Mouse (Mus musculus): ENCODE results near the gene Rap1b. TPM values are rescaled to one million over a fixed set of nuclear protein-coding genes. Genes with fewer than 3 reads are reported as not detected.
A peak's percentile ranks its signal among the peaks of the same experiment; 100 is the strongest.

Rap1b gene
- total and polyA plus RNA-seq, 2 experiments from 2014 or later: 46.9 to 142 TPM

DNA sequence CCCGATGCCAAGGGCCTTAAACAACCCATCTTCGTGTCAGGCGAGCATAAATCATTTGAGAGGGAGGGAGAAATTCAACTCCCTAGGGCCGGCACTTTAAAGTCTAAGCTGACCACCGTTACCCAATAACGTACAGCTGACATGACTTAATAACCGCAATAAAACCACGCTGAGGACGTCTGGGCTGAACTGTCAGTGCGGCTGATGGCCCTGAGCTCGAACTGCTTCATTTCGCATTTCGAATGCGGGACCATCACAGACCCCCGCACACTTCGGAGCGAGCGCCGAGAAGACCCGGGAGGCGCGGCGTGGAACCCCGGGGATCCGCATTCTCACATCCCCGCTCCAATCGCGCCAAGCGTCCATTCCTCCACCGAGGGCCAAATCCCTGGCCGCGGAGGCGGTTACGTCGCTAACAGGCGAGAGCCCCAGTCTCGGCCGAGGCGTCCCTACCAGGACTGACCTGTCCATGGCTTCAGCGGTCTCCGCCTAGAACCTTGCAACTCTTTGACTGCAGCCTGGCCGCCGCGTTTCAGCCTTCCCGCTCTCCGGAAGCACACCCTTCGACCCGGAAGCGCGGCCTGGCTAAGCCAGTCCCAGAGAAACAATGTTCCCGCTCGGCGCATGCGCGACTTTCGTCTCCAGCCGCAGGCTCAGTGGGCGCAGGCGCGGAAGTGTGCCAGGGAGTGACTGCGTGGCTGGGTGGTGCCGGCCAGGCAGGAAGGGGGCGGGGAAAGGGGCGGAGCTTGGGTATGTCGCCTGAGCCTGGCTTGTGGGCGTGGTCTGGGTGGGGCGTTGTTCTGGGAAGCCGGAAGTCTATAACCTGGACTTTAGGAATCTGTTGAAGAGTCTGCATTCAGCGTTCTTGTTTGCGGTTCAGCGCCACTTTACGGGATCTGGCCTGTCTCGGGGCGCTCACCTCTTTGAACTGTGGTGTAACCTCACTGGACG lies 53.4 kb downstream of the Rap1b start, which contains the start of gene Nup107:
TSS of gene Nup107 (minus strand) at position 565 of the 951 bp plus-strand sequence.
- no peaks in the 10 kb centered on the region for H3K4me1 ChIP-seq (ENCODE audit: insufficient read depth, low read length)
- DNase-seq (ENCODE audit: low spot score): peak; percentile 100
- H3K36me3 ChIP-seq (ENCODE audit: insufficient read depth, low read length): no peaks in the 10 kb centered on the region
- H3K27me3 ChIP-seq (ENCODE audit: insufficient read depth, low read length): no peaks in the 10 kb centered on the region
- peak within 1 kb of the TSS; percentile 68 for H3K27ac ChIP-seq
- H3K4me3 ChIP-seq (ENCODE audit: low read length): peak within 1 kb of the TSS; percentile 94
- H3K9ac ChIP-seq (replicated peaks; ENCODE audit: low read length): peak within 1 kb of the TSS; percentile 82
- WGBS: under 1% methylated on average over 75 of the region's 75 CpGs
- peak; percentile 13; the same call in 1 of the 2 replicates for TF ChIP-seq CTCF (IDR thresholded peaks at IDR 0.05; ENCODE audit: low read depth)
- H3K4me2 ChIP-seq (ENCODE audit: low read depth, low read length): peak within 1 kb of the TSS; percentile 74
- ATAC-seq: peak; percentile 97
- H3K9me3 ChIP-seq (ENCODE audit: low read length): no peaks in the 10 kb centered on the region

DNA sequence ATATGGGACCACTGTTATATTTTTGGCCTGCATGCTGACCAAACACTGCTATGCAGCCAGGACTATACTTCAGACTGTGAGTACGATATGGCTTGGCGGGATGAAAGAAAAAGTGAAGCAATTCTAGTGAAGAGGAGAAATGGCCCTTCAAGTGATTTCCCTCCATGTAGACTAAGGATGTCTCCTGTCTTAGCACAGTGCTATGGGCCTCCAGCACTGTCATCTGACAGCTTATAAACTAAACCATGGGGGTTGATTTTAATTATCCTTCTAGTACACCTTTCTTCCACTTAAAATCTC lies 54.7 kb downstream of the Rap1b start:
- no peak overlapping the region for H3K9ac ChIP-seq (replicated peaks; ENCODE audit: low read length)
- no peaks in the 10 kb centered on the region for H3K27me3 ChIP-seq (ENCODE audit: insufficient read depth, low read length)
- 88% methylated on average over 2 of the region's 2 CpGs for WGBS
- H3K4me1 ChIP-seq (ENCODE audit: insufficient read depth, low read length): no peaks in the 10 kb centered on the region
- no peak for ATAC-seq
- no peak for DNase-seq (ENCODE audit: low spot score)
- no peak overlapping the region for H3K27ac ChIP-seq
- peaks cover 7% of the 10 kb centered on the region; the same call in 1 of the 2 replicates for H3K36me3 ChIP-seq (ENCODE audit: insufficient read depth, low read length)
- no peak overlapping the region for H3K4me3 ChIP-seq (ENCODE audit: low read length)
- no peak for TF ChIP-seq CTCF (IDR thresholded peaks at IDR 0.05; ENCODE audit: low read depth)
- no peak overlapping the region for H3K4me2 ChIP-seq (ENCODE audit: low read depth, low read length)
- no peaks in the 10 kb centered on the region for H3K9me3 ChIP-seq (ENCODE audit: low read length)

DNA sequence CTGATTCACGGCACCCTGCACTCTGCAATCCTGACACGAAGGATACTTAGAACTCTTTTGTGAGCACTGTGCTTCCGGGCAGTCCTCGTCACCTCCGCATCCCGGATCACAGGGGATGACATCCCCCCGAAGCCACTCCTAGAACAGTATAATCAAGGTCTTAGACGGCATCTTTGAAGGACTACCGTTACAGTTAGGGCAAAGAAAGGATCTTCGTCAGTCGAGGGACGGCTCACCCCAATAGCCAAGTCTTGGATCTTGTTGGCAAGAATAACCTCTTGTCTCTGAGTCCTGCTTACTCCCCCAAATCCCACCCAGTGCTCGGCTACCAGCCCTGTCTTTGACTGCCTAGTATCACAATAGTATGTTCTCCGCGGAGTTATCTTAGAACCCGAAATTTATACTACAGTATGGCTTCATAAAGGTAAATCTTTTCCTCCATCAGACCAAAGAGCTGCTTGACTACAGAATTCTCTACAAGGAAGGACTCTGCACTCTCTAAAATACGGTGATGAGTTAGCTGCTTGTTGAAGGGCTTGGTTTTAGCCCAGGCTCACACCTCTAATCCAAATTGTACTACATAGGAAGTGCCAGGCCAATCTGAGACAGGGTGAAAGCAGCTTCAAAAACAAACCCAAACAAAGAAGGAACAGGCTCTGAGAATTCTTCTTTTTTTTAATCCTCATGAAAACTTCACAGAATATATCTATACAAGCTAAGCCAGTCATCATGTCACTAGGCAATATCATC lies 55.2 kb downstream of the Rap1b start:
- no peak overlapping the region for H3K4me2 ChIP-seq (ENCODE audit: low read depth, low read length)
- H3K9ac ChIP-seq (replicated peaks; ENCODE audit: low read length): no peak overlapping the region
- no peak overlapping the region for H3K4me3 ChIP-seq (ENCODE audit: low read length)
- ATAC-seq (no peak), DNase-seq (ENCODE audit: low spot score) (no peak)
- whole genome bisulfite sequencing: 93% methylated on average over 17 of the region's 17 CpGs
- peaks cover 8% of the 10 kb centered on the region; the same call in 1 of the 2 replicates for H3K36me3 ChIP-seq (ENCODE audit: insufficient read depth, low read length)
- no peaks in the 10 kb centered on the region for H3K27me3 ChIP-seq (ENCODE audit: insufficient read depth, low read length)
- no peaks in the 10 kb centered on the region for H3K9me3 ChIP-seq (ENCODE audit: low read length)
- TF ChIP-seq CTCF (IDR thresholded peaks at IDR 0.05; ENCODE audit: low read depth): no peak
- no peak overlapping the region for H3K27ac ChIP-seq
- H3K4me1 ChIP-seq (ENCODE audit: insufficient read depth, low read length): no peaks in the 10 kb centered on the region

DNA sequence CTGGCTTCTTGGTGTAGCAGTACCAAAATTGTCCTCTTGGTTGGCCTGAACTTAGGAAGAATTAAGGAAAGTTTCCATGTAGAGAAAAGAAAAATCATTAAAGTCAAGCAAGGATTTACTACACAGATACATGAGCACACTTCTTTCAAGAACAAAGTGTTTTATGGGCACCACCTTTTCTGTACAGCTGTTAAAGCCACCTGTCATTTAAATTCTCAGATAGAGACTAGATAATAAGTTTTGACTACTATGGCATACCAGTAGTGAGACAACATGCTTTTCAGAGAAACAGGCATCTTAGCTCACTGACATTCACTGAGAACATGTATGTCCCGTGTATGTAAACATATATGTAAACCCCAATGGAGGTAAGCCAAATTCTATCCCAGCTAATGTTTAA lies 55.8 kb downstream of the Rap1b start:
- H3K27ac ChIP-seq: no peak overlapping the region
- no peak overlapping the region for H3K9ac ChIP-seq (replicated peaks; ENCODE audit: low read length)
- no peak for ATAC-seq
- 91% methylated on average over 1 of the region's 1 CpGs for WGBS
- no peaks in the 10 kb centered on the region for H3K9me3 ChIP-seq (ENCODE audit: low read length)
- H3K4me1 ChIP-seq (ENCODE audit: insufficient read depth, low read length): no peaks in the 10 kb centered on the region
- no peak overlapping the region for H3K4me3 ChIP-seq (ENCODE audit: low read length)
- DNase-seq (ENCODE audit: low spot score): no peak
- no peaks in the 10 kb centered on the region for H3K27me3 ChIP-seq (ENCODE audit: insufficient read depth, low read length)
- H3K4me2 ChIP-seq (ENCODE audit: low read depth, low read length): no peak overlapping the region
- H3K36me3 ChIP-seq (ENCODE audit: insufficient read depth, low read length): peaks cover 8% of the 10 kb centered on the region; the same call in 1 of the 2 replicates
- TF ChIP-seq CTCF (IDR thresholded peaks at IDR 0.05; ENCODE audit: low read depth): no peak

DNA sequence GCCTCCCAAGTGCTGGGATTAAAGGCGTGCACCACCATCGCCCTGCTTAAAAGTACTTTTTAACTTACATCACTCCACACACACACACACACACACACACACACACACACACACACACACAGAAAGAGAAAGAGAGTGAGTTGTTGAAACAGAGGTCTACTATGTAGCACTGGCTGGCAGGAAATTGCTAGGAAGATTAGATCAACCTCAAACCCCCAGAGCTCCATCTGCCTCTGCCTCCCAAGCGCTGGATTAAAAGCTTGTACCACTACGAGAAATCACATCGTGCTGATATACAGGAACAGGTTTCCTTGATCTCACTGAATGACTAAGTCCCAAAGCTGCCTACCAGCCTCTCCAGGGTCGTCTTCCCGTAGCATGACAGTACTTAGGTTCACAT lies 61.2 kb downstream of the Rap1b start:
- Histone ChIP-seq H3K9ac (replicated peaks; ENCODE audit: low read length) (no peak overlapping the region), H3K36me3 (ENCODE audit: insufficient read depth, low read length) (peaks cover 34% of the 10 kb centered on the region), H3K4me2 (ENCODE audit: low read depth, low read length) (no peak overlapping the region), H3K4me3 (ENCODE audit: low read length) (no peak overlapping the region), H3K4me1 (ENCODE audit: insufficient read depth, low read length) (no peaks in the 10 kb centered on the region), H3K27ac (no peak overlapping the region), H3K9me3 (ENCODE audit: low read length) (no peaks in the 10 kb centered on the region), H3K27me3 (ENCODE audit: insufficient read depth, low read length) (no peaks in the 10 kb centered on the region)
- DNase-seq (ENCODE audit: low spot score): no peak
- TF ChIP-seq CTCF (IDR thresholded peaks at IDR 0.05; ENCODE audit: low read depth): no peak
- WGBS: 92% methylated on average over 7 of the region's 7 CpGs
- no peak for ATAC-seq

DNA sequence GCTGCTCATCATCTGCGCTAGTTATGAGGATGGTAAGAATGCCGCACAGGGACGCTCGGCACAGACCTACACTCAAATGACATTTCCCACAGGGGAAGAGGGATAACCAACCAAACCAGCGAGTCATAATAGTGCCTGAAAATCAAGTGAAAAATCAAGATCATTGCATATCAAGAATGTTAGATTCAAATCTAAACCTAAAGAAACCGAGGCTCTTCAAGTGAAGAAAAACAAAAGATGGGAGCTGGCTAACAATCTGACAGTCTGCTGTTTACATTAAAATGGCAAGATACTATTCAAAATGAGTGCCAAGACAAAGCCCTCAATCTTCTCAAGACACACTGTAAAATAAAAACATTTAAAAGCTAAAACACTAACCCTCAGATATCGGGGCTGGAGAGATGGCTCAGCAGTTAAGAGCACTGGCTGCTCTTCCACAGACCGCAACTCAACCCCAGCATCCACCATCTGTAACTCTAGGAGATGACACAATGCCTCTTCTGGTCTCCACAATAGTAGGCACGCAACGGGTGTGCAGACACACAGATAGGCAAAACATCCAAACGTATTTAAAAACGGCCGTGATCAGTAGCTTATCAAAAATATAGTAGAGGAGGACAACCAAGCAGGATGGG lies 61.9 kb downstream of the Rap1b start:
- Histone ChIP-seq H3K4me1 (ENCODE audit: insufficient read depth, low read length) (no peaks in the 10 kb centered on the region), H3K36me3 (ENCODE audit: insufficient read depth, low read length) (peaks cover 34% of the 10 kb centered on the region), H3K9ac (replicated peaks; ENCODE audit: low read length) (no peak overlapping the region), H3K4me3 (ENCODE audit: low read length) (no peak overlapping the region), H3K27me3 (ENCODE audit: insufficient read depth, low read length) (no peaks in the 10 kb centered on the region), H3K9me3 (ENCODE audit: low read length) (no peaks in the 10 kb centered on the region), H3K4me2 (ENCODE audit: low read depth, low read length) (no peak overlapping the region), H3K27ac (no peak overlapping the region)
- no peak for TF ChIP-seq CTCF (IDR thresholded peaks at IDR 0.05; ENCODE audit: low read depth)
- ATAC-seq: no peak
- no peak for DNase-seq (ENCODE audit: low spot score)
- 97% methylated on average over 13 of the region's 13 CpGs for WGBS

All from hindbrain, postnatal 0 days (tissue).